Mouse (Mus musculus) heart, postnatal 25 days (tissue): ENCODE measurements around the gene Gm7138. TPM values are rescaled to one million over a fixed set of nuclear protein-coding genes. Genes with fewer than 3 reads are reported as not detected.
"Not testable (repeated sequence)": the region's sequence is repeated elsewhere in the genome, so short reads cannot be mapped to it uniquely, and the experiment has no call there.

Source experiments
- DNase-seq: peaks from one replicate; pipeline ENCODE4 v3.0.0; 2022; ENCODE audit warnings: low spot score
- intact Hi-C: fragments of 180-260 bp; cut with DNase I; formaldehyde crosslinking; loops from one replicate; pipeline ENCODE4 v1.15.1; 2025
- total RNA-seq, 2 experiments: library from RNA; stranded (reverse); gene quantifications; 2 replicates each; pipeline ENCODE4 v1.2.3; 2021

The Gm7138 gene
- total RNA-seq = not detected

DNA sequence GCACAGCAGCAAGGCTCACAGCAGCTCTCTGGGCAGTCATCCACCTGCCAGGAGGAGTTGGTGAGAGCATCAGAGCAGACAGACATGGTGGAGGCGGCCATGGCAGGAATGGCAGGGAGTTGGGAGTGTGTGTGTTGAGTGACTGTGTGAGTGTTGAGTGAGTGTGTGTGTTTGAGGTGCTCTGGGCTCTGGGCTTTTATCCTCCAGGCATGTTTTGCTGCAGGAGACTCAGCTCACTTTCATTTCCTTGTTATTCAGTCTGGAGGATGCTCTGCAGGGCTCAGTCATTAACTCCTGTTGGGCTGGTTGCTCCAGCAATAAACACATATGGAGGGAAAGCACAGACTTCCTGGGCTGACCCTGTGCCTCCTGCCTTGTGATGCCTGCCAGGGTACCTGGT, at the start of gene Gm7138:
Gene Gm7138 (minus strand): TSS at position 101 of the 400 bp plus-strand sequence.
- DNase-seq, intact Hi-C loops: not testable (repeated sequence)

DNA sequence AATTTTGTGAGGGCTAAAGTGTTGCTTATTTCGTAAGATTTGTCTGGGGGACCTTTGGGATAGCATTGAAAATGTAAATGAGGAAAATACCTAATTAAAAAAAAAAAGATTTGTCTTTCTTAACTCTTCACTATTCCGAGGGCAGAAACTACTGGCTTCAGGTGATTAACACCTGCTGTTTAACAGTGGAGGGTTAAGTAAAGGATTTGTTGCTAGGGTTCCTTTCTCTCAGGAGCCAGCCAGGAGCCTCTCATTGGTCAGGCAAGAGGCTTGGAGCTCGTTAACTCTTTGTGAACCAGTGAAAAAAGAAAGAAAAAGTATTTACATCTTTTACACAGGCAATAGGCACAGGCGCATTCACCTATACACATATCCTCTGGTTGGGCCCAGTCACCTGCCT, 42.5 kb upstream of the Gm7138 start:
- no peak for DNase-seq
- intact Hi-C loops = loop anchor here (5.0 kb wide), 2 partner anchors 92 to 192 kb away; partner anchors contain the start of gene Gm10100

DNA sequence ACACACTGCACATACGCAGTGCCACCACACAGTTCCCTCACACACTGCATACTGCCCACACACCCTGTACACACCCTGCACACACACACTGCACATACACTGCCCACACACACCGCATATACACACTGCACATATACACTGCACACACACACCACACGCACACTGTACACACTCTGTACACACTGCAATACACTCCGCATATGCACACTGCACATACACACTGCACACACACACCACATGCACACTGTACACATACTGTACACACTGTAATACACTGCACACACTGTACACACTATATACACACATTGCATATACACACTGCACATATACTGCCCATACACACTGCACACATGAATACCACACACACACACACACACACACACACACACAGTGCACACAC, 41.8 kb upstream of the Gm7138 start:
- DNase-seq = no peak
- intact Hi-C loops = loop anchor here (5.0 kb wide), 2 partner anchors 91 to 191 kb away; partner anchors contain the start of gene Gm10100

DNA sequence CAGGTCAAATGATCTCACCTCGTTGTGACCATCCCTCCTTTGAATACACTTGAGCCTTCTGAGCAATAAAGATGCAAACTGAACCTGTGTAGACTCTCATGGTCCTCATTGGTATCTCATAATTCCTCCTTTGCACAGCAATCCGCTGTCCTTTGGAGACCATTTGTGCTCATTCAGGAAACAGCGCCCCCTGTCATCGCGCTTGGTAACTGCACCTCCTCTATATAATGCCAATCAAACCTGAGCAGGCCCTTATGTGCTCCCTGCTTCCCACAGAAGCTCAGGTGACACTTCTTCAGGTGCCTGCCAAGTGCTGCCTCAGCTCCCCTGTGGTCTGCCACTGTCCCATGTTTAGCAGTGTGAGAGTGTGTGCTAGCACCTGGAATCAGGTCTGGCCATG, 38.8 kb upstream of the Gm7138 start:
- DNase-seq = no peak
- intact Hi-C loops = loop anchor here (5.0 kb wide), 2 partner anchors 88 to 188 kb away; partner anchors contain the start of gene Gm10100

DNA sequence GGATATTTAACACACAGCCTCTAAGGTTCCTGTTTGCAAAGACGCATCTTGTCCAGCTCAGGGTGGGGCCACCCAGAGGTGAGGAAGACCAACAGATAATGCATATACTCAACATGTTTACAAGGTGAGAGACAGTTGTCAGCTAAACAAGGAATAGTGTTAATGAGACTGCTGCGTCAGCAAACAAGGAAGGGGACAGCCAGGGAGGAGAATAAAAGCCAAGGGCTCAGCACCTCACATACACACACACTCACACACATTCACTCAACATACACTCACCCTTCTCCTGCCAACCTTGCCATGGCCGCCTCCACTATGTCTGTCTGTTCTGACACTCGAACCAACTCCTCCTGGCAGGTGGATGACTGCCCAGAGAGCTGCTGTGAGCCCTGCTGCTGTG, 37.6 kb upstream of the Gm7138 start, which contains the start of gene Gm2696:
Gene Gm2696 (plus strand): TSS at position 301 of the 400 bp plus-strand sequence.
- intact Hi-C loops = no loop called here

DNA sequence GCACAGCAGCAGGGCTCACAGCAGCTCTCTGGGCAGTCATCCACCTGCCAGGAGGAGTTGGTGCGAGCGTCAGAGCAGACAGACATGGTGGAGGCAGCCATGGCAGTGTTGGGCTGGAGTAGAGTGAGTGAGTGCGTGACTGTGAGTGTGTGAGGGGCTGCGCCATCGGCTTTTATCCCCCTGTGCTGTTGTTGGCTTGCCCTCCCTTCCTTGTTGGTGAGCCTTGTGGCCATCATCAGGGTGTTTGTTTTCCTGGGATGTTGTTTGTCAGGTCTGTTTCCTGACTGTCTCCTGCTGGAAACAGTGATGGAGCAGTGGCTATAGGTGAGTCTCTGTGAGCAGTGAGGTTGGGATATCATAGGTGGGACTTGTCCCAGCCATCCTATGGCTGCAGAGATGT, 35.0 kb upstream of the Gm7138 start, which contains the start of gene Gm9507:
Gene Gm9507 (minus strand): TSS at position 101 of the 400 bp plus-strand sequence.
- no peak for DNase-seq
- intact Hi-C loops = no loop called here

More for the DNA sequence above, 37.6 kb upstream of the Gm7138 start, which contains the start of gene Gm2696:
- DNase-seq = no peak

DNA sequence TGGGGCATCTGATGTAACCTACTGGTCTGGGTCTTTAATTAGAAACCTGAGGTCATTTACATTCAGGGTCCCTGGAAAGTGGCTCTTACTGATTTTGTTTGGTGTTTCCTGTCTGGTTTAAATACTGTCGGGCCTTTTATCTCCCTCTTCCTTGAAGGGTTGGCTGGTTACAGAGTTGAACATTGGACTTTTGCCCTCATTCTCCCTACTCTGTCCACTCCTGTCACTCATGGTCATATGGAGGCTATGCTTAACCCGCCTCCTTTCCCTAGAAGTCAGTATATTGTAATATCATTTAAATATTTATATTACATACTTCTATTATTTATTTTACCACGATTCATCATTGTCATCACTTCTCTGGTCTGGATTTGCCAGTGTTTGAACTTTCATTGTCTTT, 27.4 kb upstream of the Gm7138 start:
- DNase-seq = no peak
- intact Hi-C loops = no loop called here

DNA sequence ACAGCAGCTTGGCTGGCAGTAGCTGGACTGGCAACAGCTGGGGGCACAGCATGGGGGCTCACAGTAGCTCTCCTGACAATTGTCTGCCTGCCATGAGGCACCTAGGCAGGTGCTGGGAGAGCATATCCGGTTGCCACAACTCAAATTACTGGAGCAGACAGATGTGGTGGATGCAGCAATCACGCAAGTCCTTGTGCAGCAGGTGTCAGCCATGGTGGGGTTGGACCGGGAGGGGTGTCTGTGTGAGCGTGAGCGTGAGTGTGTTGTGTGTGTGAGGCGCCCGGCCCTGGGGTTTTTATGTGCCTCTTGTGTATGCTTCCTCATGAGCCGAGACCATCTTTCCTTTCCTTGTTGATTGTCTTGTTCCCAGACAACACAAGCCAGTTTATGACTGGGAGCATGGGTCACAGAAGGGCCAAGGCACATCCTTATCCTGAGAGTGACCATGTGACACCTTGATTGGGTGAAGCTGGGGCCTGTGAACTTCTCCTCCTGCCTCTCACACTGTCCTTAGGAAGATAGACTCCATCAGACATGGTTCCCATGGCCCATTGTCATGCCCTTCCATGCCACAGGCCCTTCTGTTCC, 22.3 kb upstream of the Gm7138 start, which contains the start of gene Gm19668:
Gene Gm19668 (minus strand): TSS at position 213 of the 588 bp plus-strand sequence.
- intact Hi-C loops = no loop called here
- DNase-seq = no peak

DNA sequence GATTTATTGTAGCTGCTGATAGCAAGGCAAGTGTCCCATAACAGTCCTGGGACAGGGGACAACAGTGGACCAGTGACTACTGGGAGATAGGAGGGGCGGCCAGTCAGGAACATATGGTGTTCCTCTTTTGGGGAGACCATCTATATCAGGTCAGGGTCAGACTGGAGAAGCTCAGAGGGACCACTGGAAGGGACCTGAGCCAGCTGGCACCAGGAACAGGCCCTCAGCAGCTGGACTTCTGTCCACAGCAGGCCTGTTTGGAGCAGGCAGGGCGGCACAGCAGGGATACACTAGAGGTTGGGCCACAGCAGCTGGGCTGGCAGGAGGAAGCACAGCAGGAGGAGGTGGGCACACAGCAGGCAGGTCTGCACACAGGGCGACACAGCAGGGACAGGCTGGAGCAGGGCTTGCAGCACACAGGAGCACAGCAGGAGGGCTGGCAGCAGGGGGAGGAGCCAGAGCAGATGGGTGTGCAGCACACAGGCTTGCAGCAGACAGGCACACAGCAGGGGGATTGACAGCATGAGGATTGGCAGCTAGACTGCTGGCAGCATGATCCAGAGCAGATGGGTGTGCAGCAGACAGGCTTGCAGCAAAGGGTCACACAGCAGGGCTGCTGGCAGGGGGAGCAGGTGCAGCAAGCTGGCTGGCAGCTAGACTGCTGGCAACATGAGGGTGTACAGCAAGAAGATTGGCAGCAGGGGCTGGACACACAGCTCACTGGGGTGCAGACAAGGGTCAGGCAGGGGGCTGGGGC, 21.6 kb upstream of the Gm7138 start:
- intact Hi-C loops, DNase-seq: not testable (repeated sequence)

DNA sequence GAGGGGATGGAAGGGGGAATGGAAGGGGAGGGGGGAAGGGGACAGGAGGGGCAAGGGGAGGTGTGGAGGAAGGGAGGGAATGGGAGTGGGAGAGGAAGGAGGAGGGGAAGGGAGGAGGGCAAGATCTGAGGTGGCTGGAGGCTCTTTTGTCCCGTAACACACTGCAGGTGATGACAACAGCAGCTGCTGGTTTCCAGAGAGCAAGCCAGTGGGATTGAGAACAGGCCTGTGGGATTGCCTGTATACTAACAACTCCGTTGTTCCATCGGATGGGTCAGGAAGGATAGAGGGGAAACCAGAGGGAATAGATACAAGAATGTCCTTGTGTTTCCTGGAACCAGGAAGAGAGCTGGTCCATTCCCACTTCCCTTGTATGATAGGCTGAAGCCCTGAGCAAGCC, 20.9 kb upstream of the Gm7138 start:
- DNase-seq = no peak
- intact Hi-C loops = no loop called here

DNA sequence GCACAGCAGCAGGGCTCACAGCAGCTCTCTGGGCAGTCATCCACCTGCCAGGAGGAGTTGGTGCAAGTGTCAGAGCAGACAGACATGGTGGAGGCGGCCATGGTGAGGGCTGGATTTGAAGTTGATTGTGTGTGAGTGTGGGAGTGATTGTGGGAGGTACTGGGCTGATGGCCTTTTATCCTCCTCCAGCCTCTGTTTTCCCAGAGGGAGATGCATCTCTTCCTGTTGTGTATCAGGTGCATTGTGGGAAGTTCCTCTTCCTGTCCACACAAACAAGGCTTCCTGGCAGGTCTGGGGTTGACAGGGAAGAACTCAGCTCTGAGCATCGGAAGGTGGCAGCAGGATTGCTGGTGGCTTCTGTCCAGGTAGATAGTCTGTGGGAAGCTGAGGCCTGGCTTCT, 18.2 kb upstream of the Gm7138 start, which contains the start of gene Gm9639:
Gene Gm9639 (minus strand): TSS at position 101 of the 400 bp plus-strand sequence.
- DNase-seq = no peak
- intact Hi-C loops = no loop called here

DNA sequence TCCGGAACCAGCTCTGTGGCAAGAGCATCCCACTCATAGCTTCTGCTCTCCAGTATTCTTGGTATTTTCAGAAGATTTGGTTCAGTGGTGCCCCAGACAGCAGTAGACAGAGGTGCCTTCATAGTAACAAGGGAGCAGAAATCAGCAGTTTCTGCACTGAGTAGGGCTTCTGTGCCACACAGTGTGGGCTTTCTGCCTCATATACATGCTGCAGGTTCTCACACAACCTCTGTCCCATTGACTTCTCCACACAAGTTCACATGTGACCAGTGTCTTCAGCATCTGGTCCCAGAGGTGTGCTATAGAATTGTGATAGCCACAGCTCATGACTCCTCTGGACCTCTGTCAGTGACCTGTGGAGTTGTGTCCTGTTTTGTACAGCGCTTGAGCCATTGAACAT, 11.9 kb upstream of the Gm7138 start:
- intact Hi-C loops = no loop called here
- no peak for DNase-seq

DNA sequence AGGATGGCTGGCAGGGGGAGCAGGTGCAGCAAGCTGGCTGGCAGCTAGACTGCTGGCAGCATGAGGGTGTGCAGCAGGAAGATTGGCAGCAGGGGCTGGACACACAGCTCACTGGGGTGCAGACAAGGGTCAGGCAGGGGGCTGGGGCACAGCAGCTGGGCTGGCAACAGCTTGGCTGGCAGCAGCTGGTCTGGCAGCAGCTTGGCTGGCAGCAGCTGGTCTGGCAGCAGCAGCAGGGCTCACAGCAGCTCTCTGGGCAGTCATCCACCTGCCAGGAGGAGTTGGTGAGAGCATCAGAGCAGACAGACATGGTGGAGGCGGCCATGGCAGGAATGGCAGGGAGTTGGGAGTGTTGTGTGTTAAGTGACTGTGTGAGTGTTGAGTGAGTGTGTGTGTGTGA, 11.1 kb upstream of the Gm7138 start, which contains the start of gene Gm7137:
Gene Gm7137 (minus strand): TSS at position 325 of the 400 bp plus-strand sequence.
- DNase-seq, intact Hi-C loops: not testable (repeated sequence)

DNA sequence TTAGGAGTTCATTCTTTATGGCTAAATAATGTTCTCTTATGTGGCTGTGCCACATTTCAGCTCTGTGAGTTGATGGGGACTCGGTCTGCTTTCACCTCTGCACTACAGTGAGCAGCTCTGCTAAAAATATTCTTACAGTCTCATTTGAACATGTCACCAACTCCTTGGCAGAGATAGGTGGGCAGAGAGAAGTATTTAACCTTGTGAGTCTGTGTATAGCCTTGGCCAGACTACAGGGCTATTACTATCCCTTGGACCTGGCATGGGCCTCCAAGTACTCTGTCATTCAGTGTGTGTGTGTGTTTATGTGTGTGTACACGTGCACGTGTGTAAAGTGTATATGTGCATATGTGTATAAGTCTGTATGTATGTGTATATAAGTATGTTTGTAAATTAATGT, 6.7 kb upstream of the Gm7138 start:
- intact Hi-C loops = not testable (repeated sequence)

DNA sequence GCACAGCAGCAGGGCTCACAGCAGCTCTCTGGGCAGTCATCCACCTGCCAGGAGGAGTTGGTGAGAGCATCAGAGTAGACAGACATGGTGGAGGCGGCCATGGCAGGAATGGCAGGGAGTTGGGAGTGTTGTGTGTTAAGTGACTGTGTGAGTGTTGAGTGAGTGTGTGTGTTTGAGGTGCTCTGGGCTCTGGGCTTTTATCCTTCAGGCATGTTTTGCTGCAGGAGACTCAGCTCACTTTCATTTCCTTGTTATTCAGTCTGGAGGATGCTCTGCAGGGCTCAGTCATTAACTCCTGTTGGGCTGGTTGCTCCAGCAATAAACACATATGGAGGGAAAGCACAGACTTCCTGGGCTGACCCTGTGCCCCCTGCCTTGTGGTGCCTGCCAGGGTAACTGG, 5.7 kb upstream of the Gm7138 start, which contains the start of gene Gm3250:
Gene Gm3250 (minus strand): TSS at position 101 of the 400 bp plus-strand sequence.
- DNase-seq, intact Hi-C loops: not testable (repeated sequence)

More for the DNA sequence above, 6.7 kb upstream of the Gm7138 start:
- DNase-seq = not testable (repeated sequence)

DNA sequence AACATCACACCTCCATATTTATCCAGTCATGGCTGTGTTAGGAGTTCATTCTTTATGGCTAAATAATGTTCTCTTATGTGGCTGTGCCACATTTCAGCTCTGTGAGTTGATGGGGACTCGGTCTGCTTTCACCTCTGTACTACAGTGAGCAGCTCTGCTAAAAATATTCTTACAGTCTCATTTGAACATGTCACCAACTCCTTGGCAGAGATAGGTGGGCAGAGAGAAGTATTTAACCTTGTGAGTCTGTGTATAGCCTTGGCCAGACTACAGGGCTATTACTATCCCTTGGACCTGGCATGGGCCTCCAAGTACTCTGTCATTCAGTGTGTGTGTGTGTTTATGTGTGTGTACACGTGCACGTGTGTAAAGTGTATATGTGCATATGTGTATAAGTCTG, 4.6 kb downstream of the Gm7138 start:
- intact Hi-C loops, DNase-seq: not testable (repeated sequence)

DNA sequence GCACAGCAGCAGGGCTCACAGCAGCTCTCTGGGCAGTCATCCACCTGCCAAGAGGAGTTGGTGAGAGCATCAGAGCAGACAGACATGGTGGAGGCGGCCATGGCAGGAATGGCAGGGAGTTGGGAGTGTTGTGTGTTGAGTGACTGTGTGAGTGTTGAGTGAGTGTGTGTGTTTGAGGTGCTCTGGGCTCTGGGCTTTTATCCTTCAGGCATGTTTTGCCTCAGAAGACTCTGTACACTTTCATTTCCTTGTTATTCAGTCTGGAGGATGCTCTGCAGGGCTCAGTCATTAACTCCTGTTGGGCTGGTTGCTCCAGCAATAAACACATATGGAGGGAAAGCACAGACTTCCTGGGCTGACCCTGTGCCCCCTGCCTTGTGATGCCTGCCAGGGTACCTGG, 5.5 kb downstream of the Gm7138 start, which contains the start of gene Gm3238:
Gene Gm3238 (minus strand): TSS at position 101 of the 400 bp plus-strand sequence.
- DNase-seq, intact Hi-C loops: not testable (repeated sequence)

DNA sequence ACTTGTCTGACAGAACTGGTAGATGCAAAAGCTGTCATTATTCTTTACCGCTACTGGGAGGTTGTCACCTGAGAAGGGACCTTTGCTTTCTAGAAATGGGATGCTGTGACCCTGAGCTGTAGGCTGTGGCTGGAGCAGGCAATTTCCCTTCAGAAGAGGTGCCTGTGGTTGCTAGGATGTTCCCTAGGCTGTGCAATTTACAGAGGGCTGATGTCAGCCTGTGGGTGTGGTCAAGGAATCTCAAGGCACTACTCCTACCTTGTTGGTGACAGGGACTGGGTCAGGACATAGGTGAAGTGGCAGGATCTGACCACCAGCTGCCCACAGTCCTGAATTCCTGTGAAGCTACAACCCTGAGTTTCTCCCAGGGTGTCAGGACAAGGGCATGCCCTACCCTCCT, 7.0 kb downstream of the Gm7138 start:
- DNase-seq = no peak
- intact Hi-C loops = no loop called here

DNA sequence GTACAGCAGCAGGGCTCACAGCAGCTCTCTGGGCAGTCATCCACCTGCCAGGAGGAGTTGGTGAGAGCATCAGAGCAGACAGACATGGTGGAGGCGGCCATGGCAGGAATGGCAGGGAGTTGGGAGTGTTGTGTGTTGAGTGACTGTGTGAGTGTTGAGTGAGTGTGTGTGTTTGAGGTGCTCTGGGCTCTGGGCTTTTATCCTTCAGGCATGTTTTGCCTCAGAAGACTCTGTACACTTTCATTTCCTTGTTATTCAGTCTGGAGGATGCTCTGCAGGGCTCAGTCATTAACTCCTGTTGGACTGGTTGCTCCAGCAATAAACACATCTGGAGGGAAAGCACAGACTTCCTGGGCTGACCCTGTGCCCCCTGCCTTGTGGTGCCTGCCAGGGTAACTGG, 17.2 kb downstream of the Gm7138 start, which contains the start of gene Gm3233:
Gene Gm3233 (minus strand): TSS at position 101 of the 400 bp plus-strand sequence.
- DNase-seq, intact Hi-C loops: not testable (repeated sequence)

DNA sequence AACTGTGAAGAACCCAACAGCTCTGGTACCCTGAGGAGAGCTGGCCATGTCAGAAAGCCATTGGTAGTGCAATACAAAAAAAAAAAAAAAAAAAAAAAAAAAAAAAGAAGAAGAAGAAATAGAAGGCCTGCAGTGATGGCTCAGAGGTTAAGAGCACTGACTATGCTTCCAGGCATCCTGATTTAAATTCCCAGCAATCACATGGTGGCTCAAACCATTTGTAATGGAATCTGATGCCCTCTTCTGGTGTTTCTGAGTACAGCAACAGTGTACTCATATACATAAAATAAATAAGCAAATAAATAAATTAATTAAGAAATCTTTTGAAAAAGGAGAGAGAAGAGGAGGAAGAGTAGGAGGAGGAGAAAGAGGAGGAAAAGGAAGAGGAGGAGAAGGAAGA, 23.3 kb downstream of the Gm7138 start:
- intact Hi-C loops = no loop called here
- DNase-seq = no peak
